Mouse (Mus musculus) lung, embryonic 14.5 days (tissue): ENCODE data around the gene Igf2bp3. TPM values are rescaled to one million over a fixed set of nuclear protein-coding genes. Genes with fewer than 3 reads are reported as not detected.
A peak's percentile ranks its signal among the peaks of the same experiment; 100 is the strongest.

Experiments
- ATAC-seq: fragments of 200-750 bp; cut with Nextera tagmentation; 2 replicates; pipeline ENCODE4 v1.8.0; 2017; ENCODE audit warnings: mild to moderate bottlenecking, moderate TSS enrichment, moderate library complexity; ENCODE audit not compliant: insufficient read depth
- DNase-seq: peaks from one replicate; pipeline ENCODE4 v3.0.0-alpha.2; 2015
- H3K27ac ChIP-seq: fragments of 300-500 bp; sonication (generic); 2 replicates; pipeline ENCODE4 v1.5.1; 2014; ENCODE audit warnings: low read depth, mild to moderate bottlenecking, moderate library complexity
- H3K27me3 ChIP-seq: fragments of 300-500 bp; sonication (generic); 2 replicates; pipeline ENCODE4 v1.6.1; 2014; ENCODE audit warnings: low read length, control low read depth; ENCODE audit not compliant: insufficient read depth
- H3K36me3 ChIP-seq: fragments of 300-500 bp; sonication (generic); 2 replicates; pipeline ENCODE4 v1.6.1; 2014; ENCODE audit warnings: control low read depth; ENCODE audit not compliant: insufficient read depth
- H3K4me1 ChIP-seq: fragments of 300-500 bp; sonication (generic); 2 replicates; pipeline ENCODE4 v1.6.1; 2014; ENCODE audit warnings: antibody characterized with exemption, control low read depth; ENCODE audit not compliant: insufficient read depth
- H3K4me2 ChIP-seq: fragments of 300-500 bp; sonication (generic); 2 replicates; pipeline ENCODE4 v1.6.1; 2014; ENCODE audit warnings: mild to moderate bottlenecking
- H3K4me3 ChIP-seq: fragments of 300-500 bp; sonication (generic); 2 replicates; pipeline ENCODE4 v1.5.1; 2014; ENCODE audit warnings: low read depth, low read length
- H3K9ac ChIP-seq: fragments of 300-500 bp; sonication (generic); 2 replicates; pipeline ENCODE4 v1.6.1; 2014
- H3K9me3 ChIP-seq: fragments of 300-500 bp; sonication (generic); 2 replicates; pipeline ENCODE4 v1.6.1; 2016; ENCODE audit warnings: low read depth, low read length, control low read depth
- CTCF ChIP-seq: IDR thresholded peaks from 2 replicates; pipeline ENCODE4 v1.5.1; 2016; ENCODE audit warnings: antibody characterized with exemption, low read depth
- WGBS: fragments of 180-500 bp; shearing (Covaris S2); extraction: QIAGEN DNeasy Blood & Tissue Kit; methylation state at CpG from one replicate; pipeline ENCODE4 v1.1.7; 2014; 5-methylcytosine and 5-hydroxymethylcytosine counted together
- polyA plus RNA-seq: library from polyadenylated mRNA; unstranded; fragments of >200 nt; fragmentation: Nextera tagmentation; extraction: Ambion mirVana; gene quantifications from 2 replicates; pipeline ENCODE4 v1.2.1, GENCODE M21; 2014

The Igf2bp3 gene
- polyA plus RNA-seq, 1 experiment from 2014 or later = 67.5 TPM

DNA sequence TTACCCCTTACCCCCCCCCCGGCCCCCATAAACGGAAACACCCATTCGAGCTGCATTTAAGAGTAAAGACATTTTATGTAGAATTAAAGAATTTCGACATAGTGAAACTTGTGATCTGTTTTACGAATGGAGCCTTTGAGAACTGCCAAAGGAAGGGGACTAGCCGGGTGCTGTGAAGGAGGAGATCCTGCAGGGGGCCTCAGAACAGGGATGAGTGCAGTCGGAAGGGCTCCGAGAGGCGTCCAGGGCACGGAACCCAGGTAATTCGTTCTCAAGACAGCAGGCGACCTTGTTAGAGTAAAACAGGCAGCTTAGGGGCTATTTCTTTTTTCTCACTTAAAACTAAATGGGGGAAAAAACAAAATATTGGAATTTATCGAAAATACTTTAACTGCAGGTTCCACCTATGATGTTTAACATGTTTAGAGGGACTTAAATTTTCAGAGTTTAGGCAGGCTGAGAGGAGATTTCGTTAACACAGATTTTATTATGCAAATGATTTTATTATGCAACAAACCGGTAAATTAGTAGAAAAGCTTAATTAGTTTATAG lies 12.5 kb upstream of the Igf2bp3 start:
- H3K9me3 ChIP-seq = no peaks in the 10 kb centered on the region
- H3K4me3 ChIP-seq = no peak overlapping the region
- TF ChIP-seq CTCF = peak; percentile 68
- no peaks in the 10 kb centered on the region for H3K36me3 ChIP-seq
- no peaks in the 10 kb centered on the region for H3K4me1 ChIP-seq
- ATAC-seq (no peak), DNase-seq (peak; percentile 75)
- WGBS = 7% methylated on average over 15 of the region's 15 CpGs
- peak overlapping the region; percentile 42; the same call in 1 of the 2 replicates for H3K4me2 ChIP-seq
- H3K27me3 ChIP-seq = no peaks in the 10 kb centered on the region
- no peak overlapping the region for H3K27ac ChIP-seq
- H3K9ac ChIP-seq = no peak overlapping the region

DNA sequence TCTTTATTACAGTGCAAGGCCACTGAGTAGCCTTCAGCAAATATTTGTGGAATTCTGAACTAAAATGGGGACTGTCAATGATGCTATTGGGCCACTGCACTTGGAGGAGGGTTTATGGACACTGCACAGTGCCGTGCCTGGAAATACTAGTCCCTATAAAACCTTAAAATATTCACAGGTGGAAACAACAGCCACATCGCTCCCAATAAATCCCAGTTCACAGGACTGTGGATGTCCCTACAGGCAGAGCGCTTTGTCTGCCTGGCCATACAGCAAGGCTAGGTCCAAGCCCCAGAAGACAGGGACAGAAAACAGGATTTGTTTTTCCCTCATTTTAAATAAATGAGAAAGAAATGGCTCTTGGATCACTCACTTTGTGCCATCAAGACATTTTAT lies 11.0 kb upstream of the Igf2bp3 start:
- Histone ChIP-seq H3K4me1 (no peaks in the 10 kb centered on the region), H3K4me2 (no peak overlapping the region), H3K9ac (no peak overlapping the region), H3K4me3 (no peak overlapping the region), H3K36me3 (no peaks in the 10 kb centered on the region), H3K27me3 (no peaks in the 10 kb centered on the region), H3K9me3 (no peaks in the 10 kb centered on the region), H3K27ac (no peak overlapping the region)
- 80% methylated on average over 3 of the region's 3 CpGs for WGBS
- ATAC-seq = no peak
- no peak for DNase-seq
- TF ChIP-seq CTCF = no peak

DNA sequence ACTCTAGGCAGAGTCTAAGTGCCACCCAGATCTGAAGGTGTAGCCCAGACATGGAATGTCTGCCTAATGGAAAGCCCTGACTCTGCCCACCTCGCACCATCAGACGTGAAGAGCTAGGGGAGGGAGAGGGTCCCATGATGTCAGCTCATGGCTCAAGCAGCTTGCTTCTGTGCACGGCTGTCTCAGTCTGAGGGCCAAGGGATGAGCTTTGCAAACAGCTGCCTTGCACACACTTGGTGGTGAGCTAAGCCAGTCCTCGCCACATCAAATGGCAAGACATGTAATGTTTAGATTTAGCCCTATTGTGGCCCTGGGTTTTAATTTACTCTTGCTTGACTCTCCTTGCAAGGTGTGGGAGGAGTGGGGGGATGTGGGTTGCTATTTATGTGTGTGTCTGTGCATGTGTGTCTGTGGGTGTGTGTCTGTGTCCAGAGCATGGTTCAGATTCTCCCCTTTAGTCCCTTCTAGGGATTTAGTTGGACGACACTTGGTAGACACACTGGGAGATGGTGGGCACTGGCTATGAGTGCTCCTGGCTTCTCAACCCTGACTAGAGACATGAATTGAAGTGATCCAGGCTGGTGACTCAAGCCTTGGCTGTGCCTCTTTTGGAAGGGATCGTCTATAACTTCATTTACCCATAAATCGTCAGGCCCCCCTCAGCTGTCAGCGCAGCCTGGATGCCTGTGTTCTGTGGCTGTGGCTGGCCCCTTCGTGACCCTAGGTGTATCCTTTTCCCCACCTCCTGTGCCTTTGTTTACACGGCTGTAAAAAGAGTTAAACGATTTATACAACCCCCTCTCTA lies 10.4 kb upstream of the Igf2bp3 start:
- DNase-seq = no peak
- peak; percentile 35; the same call in 1 of the 2 replicates for ATAC-seq
- no peaks in the 10 kb centered on the region for H3K4me1 ChIP-seq
- no peak overlapping the region for H3K4me2 ChIP-seq
- no peak overlapping the region for H3K9ac ChIP-seq
- 37% methylated on average over 11 of the region's 11 CpGs for WGBS
- no peaks in the 10 kb centered on the region for H3K9me3 ChIP-seq
- no peaks in the 10 kb centered on the region for H3K27me3 ChIP-seq
- no peak overlapping the region for H3K4me3 ChIP-seq
- no peak overlapping the region for H3K27ac ChIP-seq
- TF ChIP-seq CTCF = no peak
- H3K36me3 ChIP-seq = no peaks in the 10 kb centered on the region

DNA sequence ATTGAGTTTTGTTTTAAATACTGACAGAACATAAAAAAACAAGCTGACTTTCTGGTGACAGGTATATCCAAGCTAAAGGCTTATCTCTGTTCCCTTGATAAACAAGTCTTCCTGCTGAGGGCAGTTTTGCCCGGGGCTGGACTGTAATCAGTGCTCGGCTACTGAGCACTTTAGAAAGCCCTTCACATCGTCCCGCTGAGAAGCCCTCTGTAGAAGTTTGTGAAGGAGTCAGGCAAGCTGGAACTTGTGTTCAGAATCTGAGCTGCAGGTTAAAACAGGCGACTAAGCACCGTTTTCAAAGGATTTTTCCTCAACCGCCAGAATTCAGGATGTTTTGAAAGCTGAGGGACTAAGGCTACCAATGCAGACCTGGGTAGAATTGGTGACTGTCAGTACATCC lies 7.1 kb upstream of the Igf2bp3 start:
- DNase-seq = no peak
- no peak overlapping the region for H3K4me2 ChIP-seq

DNA sequence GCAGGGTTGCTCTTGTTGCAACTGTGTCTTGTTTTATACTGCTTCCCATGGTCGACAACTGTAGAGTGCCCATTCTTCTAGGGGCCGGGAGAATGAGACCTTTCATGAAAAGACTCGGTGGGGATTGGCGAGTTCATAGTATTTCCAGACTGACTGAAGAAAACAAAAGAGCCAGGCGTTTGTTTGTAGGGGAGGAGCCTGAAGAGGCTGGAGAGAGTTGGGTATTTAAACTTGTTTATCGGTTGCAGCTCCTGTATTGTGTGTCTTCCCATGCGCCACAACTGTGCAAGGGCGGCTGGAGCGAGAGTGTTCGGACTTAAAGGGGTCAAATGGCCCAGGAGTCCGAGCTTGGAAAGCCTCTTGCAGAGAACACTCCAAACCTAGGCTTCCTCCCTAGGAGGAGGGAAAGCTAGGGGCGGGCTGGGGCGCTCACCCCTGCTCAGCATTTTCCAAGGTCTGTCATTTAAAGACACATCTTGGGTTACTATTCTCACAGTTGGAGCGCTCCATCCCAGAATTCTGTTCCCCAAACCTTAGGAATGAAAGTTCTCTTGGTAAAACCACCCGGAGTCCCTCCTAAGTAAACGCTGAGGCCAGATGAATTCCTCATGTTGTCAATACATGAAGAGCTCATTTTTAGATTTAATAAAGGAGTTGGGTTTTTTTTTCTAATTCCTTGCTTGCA lies 5.3 kb upstream of the Igf2bp3 start:
- peak overlapping the region; percentile 12; the same call in 1 of the 2 replicates for H3K4me3 ChIP-seq
- no peaks in the 10 kb centered on the region for H3K27me3 ChIP-seq
- no peaks in the 10 kb centered on the region for H3K4me1 ChIP-seq
- ATAC-seq (no peak), DNase-seq (no peak)
- no peaks in the 10 kb centered on the region for H3K36me3 ChIP-seq
- peak overlapping the region; percentile 20; the same call in 1 of the 2 replicates for H3K9ac ChIP-seq
- no peak overlapping the region for H3K27ac ChIP-seq
- no peak for TF ChIP-seq CTCF
- WGBS = 7% methylated on average over 16 of the region's 16 CpGs
- H3K4me2 ChIP-seq = peak overlapping the region; percentile 56
- H3K9me3 ChIP-seq = no peaks in the 10 kb centered on the region

More for the DNA sequence above, 7.1 kb upstream of the Igf2bp3 start:
- Histone ChIP-seq H3K9me3 (no peaks in the 10 kb centered on the region), H3K27ac (no peak overlapping the region), H3K4me1 (no peaks in the 10 kb centered on the region), H3K27me3 (no peaks in the 10 kb centered on the region), H3K4me3 (no peak overlapping the region), H3K9ac (no peak overlapping the region), H3K36me3 (no peaks in the 10 kb centered on the region)
- 4% methylated on average over 7 of the region's 7 CpGs for WGBS
- ATAC-seq = no peak
- TF ChIP-seq CTCF = no peak

DNA sequence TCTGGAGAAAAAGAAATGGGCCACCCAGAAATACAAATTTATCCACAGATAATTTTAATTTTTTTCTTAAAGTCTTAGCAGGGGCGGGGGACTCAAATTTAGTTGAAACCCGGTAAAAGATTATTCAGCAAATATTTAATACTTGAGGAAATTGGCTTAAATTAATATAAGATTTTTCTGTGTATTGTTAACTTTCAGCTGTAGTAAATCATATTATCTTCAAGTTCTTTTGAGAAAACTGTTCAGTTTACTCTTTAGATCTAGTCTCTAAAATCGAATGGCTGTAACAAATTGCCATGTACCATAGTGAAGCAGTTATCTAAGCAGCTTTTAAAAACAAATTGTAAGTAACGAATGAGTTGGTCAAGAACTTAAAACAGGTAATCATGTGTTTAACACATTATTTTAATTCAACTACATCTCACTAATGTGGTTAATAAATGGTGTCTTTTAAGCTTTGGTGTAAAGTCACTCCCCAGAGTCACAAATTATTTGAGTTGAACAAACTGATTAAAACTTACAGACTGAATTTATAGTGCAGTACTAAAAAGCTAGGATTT lies 4.3 kb upstream of the Igf2bp3 start:
- WGBS = 22% methylated on average over 4 of the region's 4 CpGs
- DNase-seq = no peak
- H3K4me2 ChIP-seq = no peak overlapping the region

More for the DNA sequence above, 4.3 kb upstream of the Igf2bp3 start:
- H3K36me3 ChIP-seq = no peaks in the 10 kb centered on the region
- no peaks in the 10 kb centered on the region for H3K27me3 ChIP-seq
- no peak for ATAC-seq
- no peak overlapping the region for H3K4me3 ChIP-seq
- no peaks in the 10 kb centered on the region for H3K9me3 ChIP-seq
- TF ChIP-seq CTCF = no peak
- H3K9ac ChIP-seq = no peak overlapping the region
- no peak overlapping the region for H3K27ac ChIP-seq
- no peaks in the 10 kb centered on the region for H3K4me1 ChIP-seq
